Mouse (Mus musculus): ENCODE measurements at regions not wholly inside any gene's neighbourhood (a gene's known extent, or its start where the extent isn't known, plus 50 kb on each side); places are given as distances from the start of the nearest gene placed in this dataset.
A peak's percentile ranks its signal among the peaks of the same experiment; 100 is the strongest.

DNA sequence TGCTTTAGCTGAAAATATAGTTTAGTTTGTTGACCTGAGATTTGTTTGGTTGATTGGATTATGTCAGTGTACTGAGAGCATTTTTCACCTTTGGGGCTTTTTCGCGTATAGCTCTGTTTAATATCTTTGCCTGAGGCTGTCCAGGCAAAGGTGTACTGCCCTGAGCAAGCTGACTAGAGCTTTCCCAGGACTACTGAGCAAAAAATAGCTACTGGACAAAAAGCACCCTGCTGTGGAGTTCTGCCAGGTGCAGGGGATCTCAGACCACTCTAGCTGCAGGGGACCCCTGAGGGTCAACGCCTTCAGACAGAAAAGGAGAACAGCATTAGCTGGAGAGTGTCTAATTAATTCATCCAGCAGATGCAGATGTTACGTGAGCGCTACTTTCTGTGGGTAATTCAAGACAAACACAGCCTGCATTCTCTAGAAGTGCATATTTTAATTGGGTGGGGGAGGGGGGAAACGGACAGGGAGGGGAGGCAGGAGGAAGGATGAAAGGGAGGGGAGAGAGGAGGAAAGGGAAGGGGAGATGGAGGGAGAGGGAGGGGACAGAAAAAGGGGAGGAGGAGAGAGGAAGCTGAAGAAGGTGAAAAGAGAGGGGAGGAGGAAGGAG lies 61.7 kb downstream of the Thnsl1 start:
- no peak for DNase-seq (ENCODE audit: low spot score)
- H3K9me3 ChIP-seq (ENCODE audit: control insufficient read depth, low read length), result no peaks in the 10 kb centered on the region
- WGBS, result 16% methylated on average over 6 of the region's 6 CpGs
- no peaks in the 10 kb centered on the region for H3K27me3 ChIP-seq (ENCODE audit: control insufficient read depth, insufficient read depth, low read length)
- no peak overlapping the region for H3K27ac ChIP-seq (replicated peaks)
- TF ChIP-seq CTCF (IDR thresholded peaks at IDR 0.05; ENCODE audit: low read depth), result no peak
- no peak for TF ChIP-seq EP300 (optimal IDR thresholded peaks at IDR 0.05)
- no peaks in the 10 kb centered on the region for H3K4me1 ChIP-seq (replicated peaks; ENCODE audit: control insufficient read depth, insufficient read depth)
- H3K4me3 ChIP-seq (ENCODE audit: low read depth, low read length), result no peak overlapping the region
- ATAC-seq (ENCODE audit: low FRiP score, low TSS enrichment), result no peak
- H3K36me3 ChIP-seq (ENCODE audit: control insufficient read depth, insufficient read depth, low read length), result no peaks in the 10 kb centered on the region
- H3K4me2 ChIP-seq (replicated peaks; ENCODE audit: low read depth), result no peak overlapping the region
- H3K9ac ChIP-seq (ENCODE audit: low read length), result no peak overlapping the region

DNA sequence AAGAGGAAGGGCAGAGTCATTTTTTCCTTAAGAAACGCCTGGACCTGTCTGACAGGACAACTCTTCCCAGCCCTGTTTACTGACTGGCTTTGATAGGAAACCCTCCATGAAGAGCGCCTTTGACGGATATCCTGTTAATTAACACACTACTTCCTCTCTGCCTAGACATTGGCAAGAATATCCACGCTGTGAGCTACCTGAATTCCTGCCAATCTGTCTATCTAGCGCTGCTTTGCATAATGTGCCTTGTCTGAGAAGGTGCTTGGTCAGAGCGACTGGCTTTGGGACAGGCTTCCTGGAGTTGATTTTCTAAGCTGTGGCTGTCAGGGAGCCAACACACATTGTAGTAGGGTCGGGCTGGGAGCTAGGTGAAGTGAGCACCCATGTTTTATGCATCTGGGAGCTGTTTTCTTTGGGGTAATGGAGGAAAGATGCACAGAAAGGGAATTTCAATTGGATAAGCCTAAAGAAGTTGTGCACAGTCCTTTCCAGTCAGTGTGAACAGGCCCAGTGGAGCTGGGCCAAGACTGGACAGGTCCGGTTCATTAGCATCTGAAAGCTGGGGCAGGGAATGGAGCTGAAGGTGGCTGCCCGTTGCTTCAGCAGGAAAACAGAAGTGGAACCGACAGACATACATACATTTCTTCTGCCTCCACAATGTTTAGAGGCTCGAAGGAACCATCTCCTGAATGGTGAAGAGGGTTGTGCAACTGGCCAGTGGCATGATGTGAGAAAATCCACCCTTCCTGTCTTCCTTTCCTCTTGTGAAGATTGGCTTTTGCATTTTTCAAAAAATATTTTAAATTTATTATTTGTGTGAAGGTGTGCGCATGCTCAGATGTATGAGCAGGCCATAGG lies 64.7 kb downstream of the Thnsl1 start:
- TF ChIP-seq CTCF (IDR thresholded peaks at IDR 0.05; ENCODE audit: low read depth), result no peak
- no peak for TF ChIP-seq EP300 (optimal IDR thresholded peaks at IDR 0.05)
- Histone ChIP-seq H3K36me3 (ENCODE audit: control insufficient read depth, insufficient read depth, low read length) (no peaks in the 10 kb centered on the region), H3K4me2 (replicated peaks; ENCODE audit: low read depth) (no peak overlapping the region), H3K9ac (ENCODE audit: low read length) (no peak overlapping the region), H3K4me1 (replicated peaks; ENCODE audit: control insufficient read depth, insufficient read depth) (no peaks in the 10 kb centered on the region), H3K9me3 (ENCODE audit: control insufficient read depth, low read length) (no peaks in the 10 kb centered on the region), H3K27ac (replicated peaks) (no peak overlapping the region), H3K4me3 (ENCODE audit: low read depth, low read length) (no peak overlapping the region), H3K27me3 (ENCODE audit: control insufficient read depth, insufficient read depth, low read length) (no peaks in the 10 kb centered on the region)
- WGBS, result 66% methylated on average over 12 of the region's 12 CpGs
- ATAC-seq (ENCODE audit: low FRiP score, low TSS enrichment), result no peak
- no peak for DNase-seq (ENCODE audit: low spot score)

DNA sequence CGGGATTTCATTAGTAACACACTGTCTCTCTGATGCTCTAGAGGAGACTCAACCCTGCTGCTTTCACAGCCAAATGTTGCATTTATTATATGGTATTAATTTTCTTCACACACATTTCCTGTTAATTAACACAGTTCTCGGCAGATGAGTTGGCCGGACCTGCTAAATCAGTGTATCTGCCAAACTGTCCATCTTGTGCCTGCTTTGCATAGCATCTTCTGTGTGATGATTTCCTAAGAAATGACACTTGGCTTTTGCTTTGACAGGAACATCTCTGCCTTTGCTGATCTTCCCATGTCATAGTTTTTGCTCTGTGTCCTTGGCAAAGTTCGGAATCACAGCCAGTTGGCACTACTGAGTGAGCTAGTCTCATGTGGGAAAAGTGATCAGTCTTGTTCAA lies 67.9 kb downstream of the Thnsl1 start:
- H3K4me2 ChIP-seq (replicated peaks; ENCODE audit: low read depth), result no peak overlapping the region
- H3K9me3 ChIP-seq (ENCODE audit: control insufficient read depth, low read length), result no peaks in the 10 kb centered on the region
- DNase-seq (ENCODE audit: low spot score), result no peak
- H3K36me3 ChIP-seq (ENCODE audit: control insufficient read depth, insufficient read depth, low read length), result no peaks in the 10 kb centered on the region
- no peak overlapping the region for H3K9ac ChIP-seq (ENCODE audit: low read length)
- WGBS, result 85% methylated on average over 4 of the region's 4 CpGs
- TF ChIP-seq CTCF (IDR thresholded peaks at IDR 0.05; ENCODE audit: low read depth), result no peak
- no peak for TF ChIP-seq EP300 (optimal IDR thresholded peaks at IDR 0.05)
- no peaks in the 10 kb centered on the region for H3K4me1 ChIP-seq (replicated peaks; ENCODE audit: control insufficient read depth, insufficient read depth)
- no peak overlapping the region for H3K27ac ChIP-seq (replicated peaks)
- H3K4me3 ChIP-seq (ENCODE audit: low read depth, low read length), result no peak overlapping the region
- no peak for ATAC-seq (ENCODE audit: low FRiP score, low TSS enrichment)
- H3K27me3 ChIP-seq (ENCODE audit: control insufficient read depth, insufficient read depth, low read length), result no peaks in the 10 kb centered on the region

DNA sequence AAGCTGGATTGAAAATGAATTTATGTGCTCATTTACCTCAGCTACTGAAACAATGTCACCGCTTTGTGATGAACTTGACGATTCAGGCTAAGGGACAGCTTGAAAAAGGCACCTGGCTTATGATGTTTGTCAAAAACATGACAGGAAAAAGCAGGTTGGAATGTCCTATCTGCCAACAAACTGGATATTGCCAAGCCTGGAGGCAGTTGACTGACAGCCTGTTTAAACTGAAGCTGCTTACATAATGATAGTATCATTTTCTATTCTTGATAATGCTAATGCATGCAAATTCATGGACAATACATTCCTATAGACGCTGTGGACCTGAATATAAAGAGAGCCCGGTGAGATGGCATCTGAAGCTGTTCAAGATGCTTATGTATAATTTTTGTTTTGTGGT lies 69.8 kb downstream of the Thnsl1 start:
- ATAC-seq (ENCODE audit: low FRiP score, low TSS enrichment), result no peak
- 86% methylated on average over 4 of the region's 4 CpGs for WGBS

DNA sequence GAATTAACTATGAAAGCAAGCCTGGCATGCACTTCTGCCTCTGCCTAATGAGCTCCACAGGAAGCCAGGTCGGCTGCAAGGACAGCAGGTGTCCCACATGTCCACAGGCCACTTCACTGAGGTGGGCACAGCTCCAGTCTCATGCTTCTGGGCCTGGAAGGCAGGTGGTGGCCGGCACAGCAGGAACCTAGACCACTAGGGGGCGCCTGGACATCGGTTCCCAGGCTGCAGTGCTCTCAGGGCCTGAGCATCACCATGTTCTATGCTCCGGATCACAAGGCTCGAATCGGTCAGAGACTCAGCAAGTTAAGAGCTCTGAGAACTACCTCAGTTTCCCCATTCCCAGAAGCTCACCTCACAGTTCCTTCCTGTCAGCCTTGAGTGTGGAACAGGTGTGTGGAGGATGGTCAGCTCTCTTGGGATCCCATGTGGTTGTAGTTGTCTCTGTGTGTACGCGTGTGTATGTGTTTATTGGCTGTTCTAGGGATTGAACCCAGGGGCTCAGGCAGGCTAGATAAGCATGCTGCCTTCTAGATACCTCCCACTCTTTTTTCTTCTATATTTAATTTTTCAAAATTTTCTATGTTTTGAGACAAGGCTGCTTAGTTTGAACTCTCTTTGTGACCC lies 75.4 kb downstream of the Thnsl1 start:
- H3K4me1 ChIP-seq (replicated peaks; ENCODE audit: control insufficient read depth, insufficient read depth), result no peaks in the 10 kb centered on the region
- no peak overlapping the region for H3K27ac ChIP-seq (replicated peaks)
- 31% methylated on average over 9 of the region's 9 CpGs for WGBS
- no peaks in the 10 kb centered on the region for H3K9me3 ChIP-seq (ENCODE audit: control insufficient read depth, low read length)
- DNase-seq (ENCODE audit: low spot score) (peak; percentile 78), ATAC-seq (ENCODE audit: low FRiP score, low TSS enrichment) (peak; percentile 65)
- no peak overlapping the region for H3K9ac ChIP-seq (ENCODE audit: low read length)
- no peak overlapping the region for H3K4me3 ChIP-seq (ENCODE audit: low read depth, low read length)
- no peak overlapping the region for H3K4me2 ChIP-seq (replicated peaks; ENCODE audit: low read depth)
- H3K27me3 ChIP-seq (ENCODE audit: control insufficient read depth, insufficient read depth, low read length), result no peaks in the 10 kb centered on the region
- TF ChIP-seq EP300 (optimal IDR thresholded peaks at IDR 0.05) (no peak), CTCF (IDR thresholded peaks at IDR 0.05; ENCODE audit: low read depth) (peak; percentile 94)
- H3K36me3 ChIP-seq (ENCODE audit: control insufficient read depth, insufficient read depth, low read length), result no peaks in the 10 kb centered on the region

More for the DNA sequence above, 69.8 kb downstream of the Thnsl1 start:
- H3K4me1 ChIP-seq (replicated peaks; ENCODE audit: control insufficient read depth, insufficient read depth), result no peaks in the 10 kb centered on the region
- H3K9me3 ChIP-seq (ENCODE audit: control insufficient read depth, low read length), result no peaks in the 10 kb centered on the region
- no peak for DNase-seq (ENCODE audit: low spot score)
- no peak overlapping the region for H3K9ac ChIP-seq (ENCODE audit: low read length)
- no peak overlapping the region for H3K4me3 ChIP-seq (ENCODE audit: low read depth, low read length)
- no peak overlapping the region for H3K27ac ChIP-seq (replicated peaks)
- H3K27me3 ChIP-seq (ENCODE audit: control insufficient read depth, insufficient read depth, low read length), result no peaks in the 10 kb centered on the region
- TF ChIP-seq CTCF (IDR thresholded peaks at IDR 0.05; ENCODE audit: low read depth), result no peak
- no peak for TF ChIP-seq EP300 (optimal IDR thresholded peaks at IDR 0.05)
- H3K36me3 ChIP-seq (ENCODE audit: control insufficient read depth, insufficient read depth, low read length), result no peaks in the 10 kb centered on the region
- no peak overlapping the region for H3K4me2 ChIP-seq (replicated peaks; ENCODE audit: low read depth)
